Mouse (Mus musculus) heart, postnatal 14 days (tissue): ENCODE data around the gene Znrf3. TPM values are rescaled to one million over a fixed set of nuclear protein-coding genes. Genes with fewer than 3 reads are reported as not detected.

Source experiments
- DNase-seq, 2 experiments: peaks; one replicate each; pipeline ENCODE4 v3.0.0; 2021 to 2022
- intact Hi-C: fragments of 180-260 bp; cut with DNase I; formaldehyde crosslinking; loops from one replicate; pipeline ENCODE4 v1.15.1; 2025
- total RNA-seq, 2 experiments: library from RNA; stranded (reverse); gene quantifications; 2 replicates each; pipeline ENCODE4 v1.2.3; 2021

The Znrf3 gene
- total RNA-seq, 2 experiments from 2014 or later, result 10.4 to 12.6 TPM

- intact Hi-C loops, result no loop called here
Measured at GRCm38 (mm10) chr11:5326252-5326651, 118.4 kb downstream of the Znrf3 start.

GRCm38 (mm10) chr11:5325217-5325616, 119.4 kb downstream of the Znrf3 start:
- DNase-seq, result no peak
- intact Hi-C loops, result no loop called here

More at GRCm38 (mm10) chr11:5326252-5326651, 118.4 kb downstream of the Znrf3 start:
- no peak for DNase-seq

GRCm38 (mm10) chr11:5324296-5324695, 120.4 kb downstream of the Znrf3 start:
- intact Hi-C loops, result no loop called here
- DNase-seq, result no peak

- DNase-seq, result no peak
- intact Hi-C loops, result no loop called here
Measured at GRCm38 (mm10) chr11:5321687-5322086, 123.0 kb downstream of the Znrf3 start.

- intact Hi-C loops, result no loop called here
Measured at GRCm38 (mm10) chr11:5318976-5319375, 125.7 kb downstream of the Znrf3 start.

GRCm38 (mm10) chr11:5318035-5318775, 126.4 kb downstream of the Znrf3 start:
- no peak for DNase-seq
- intact Hi-C loops, result no loop called here

More at GRCm38 (mm10) chr11:5318976-5319375, 125.7 kb downstream of the Znrf3 start:
- peak in 1 of 2 experiments; percentile 19 for DNase-seq

GRCm38 (mm10) chr11:5314796-5315195, 129.9 kb downstream of the Znrf3 start:
- peak; percentile 29 to 43 for DNase-seq
- intact Hi-C loops, result no loop called here

GRCm38 (mm10) chr11:5314330-5314741, 130.3 kb downstream of the Znrf3 start:
- intact Hi-C loops, result no loop called here
- no peak for DNase-seq

- intact Hi-C loops, result no loop called here
- no peak for DNase-seq
Measured at GRCm38 (mm10) chr11:5307024-5307905, 137.4 kb downstream of the Znrf3 start.

GRCm38 (mm10) chr11:5306017-5306416, 138.6 kb downstream of the Znrf3 start:
- DNase-seq, result no peak
- intact Hi-C loops, result no loop called here

- intact Hi-C loops, result no loop called here
- no peak for DNase-seq
Measured at GRCm38 (mm10) chr11:5304526-5304925, 140.1 kb downstream of the Znrf3 start.

- intact Hi-C loops, result no loop called here
- DNase-seq, result no peak
Measured at GRCm38 (mm10) chr11:5298007-5298372, 146.7 kb downstream of the Znrf3 start.

GRCm38 (mm10) chr11:5297148-5298006, 147.3 kb downstream of the Znrf3 start:
- intact Hi-C loops, result no loop called here

GRCm38 (mm10) chr11:5296576-5297115, 148.0 kb downstream of the Znrf3 start:
- intact Hi-C loops, result no loop called here
- no peak for DNase-seq

More at GRCm38 (mm10) chr11:5297148-5298006, 147.3 kb downstream of the Znrf3 start:
- DNase-seq, result peak; percentile 40 to 68

GRCm38 (mm10) chr11:5294805-5295204, 149.8 kb downstream of the Znrf3 start:
- intact Hi-C loops, result loop anchor here (5.0 kb wide), 3 partner anchors 157 to 397 kb away; no protein-coding TSS in a partner anchor
- no peak for DNase-seq

GRCm38 (mm10) chr11:5290691-5291090, 154.0 kb downstream of the Znrf3 start:
- intact Hi-C loops, result loop anchor here (1.0 to 5.0 kb wide), 5 partner anchors 109 to 402 kb away; no protein-coding TSS in a partner anchor
- DNase-seq, result peak; percentile 65 to 80

- no peak for DNase-seq
- intact Hi-C loops, result loop anchor here (1.0 to 10.0 kb wide), 6 partner anchors 109 to 402 kb away; no protein-coding TSS in a partner anchor
Measured at GRCm38 (mm10) chr11:5289826-5290580, 154.6 kb downstream of the Znrf3 start.

GRCm38 (mm10) chr11:5283987-5284386, 160.7 kb downstream of the Znrf3 start:
- DNase-seq, result no peak
- intact Hi-C loops, result loop anchor here (10.0 kb wide), 1 partner anchor 169 kb away; no protein-coding TSS in a partner anchor

- no peak for DNase-seq
- intact Hi-C loops, result loop anchor here (10.0 kb wide), 1 partner anchor 166 kb away; no protein-coding TSS in a partner anchor
Measured at GRCm38 (mm10) chr11:5280932-5281331, 163.7 kb downstream of the Znrf3 start.
